Mouse (Mus musculus) kidney, adult 2 months (tissue): ENCODE measurements around the gene Scarb2.

Experiments used
- CTCF ChIP-seq: fragments of 200-500 bp; conservative IDR thresholded peaks from 2 replicates; pipeline ENCODE4 v1.5.1; 2011; ENCODE audit warnings: low read depth, mild to moderate bottlenecking, control low read depth, low read length, moderate library complexity, mixed read lengths; ENCODE audit not compliant: insufficient read depth, insufficient read length
- POLR2A ChIP-seq: fragments of 200-500 bp; IDR thresholded peaks from one replicate; pipeline ENCODE4 v1.6.1; 2011; ENCODE audit warnings: low read depth, low read length, control low read depth

DNA sequence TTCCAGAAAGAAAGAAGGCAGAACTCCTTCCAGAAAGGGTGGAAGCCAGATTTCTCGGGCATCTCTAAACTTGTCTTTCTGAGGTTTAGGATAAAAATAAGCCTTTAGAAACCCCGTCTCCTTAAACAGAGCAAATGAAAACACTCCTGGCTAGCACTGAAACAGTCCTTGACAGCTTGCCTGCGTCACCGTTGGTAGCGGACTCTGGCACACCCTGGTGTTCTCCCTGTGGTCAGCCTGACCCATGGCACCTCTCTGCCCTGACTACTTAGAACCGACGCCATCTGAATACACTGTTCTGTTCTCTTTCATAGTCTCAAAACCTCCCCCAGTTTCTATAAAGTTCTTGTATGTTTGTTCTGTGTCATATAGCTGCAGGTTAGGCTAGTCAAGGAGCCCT, 17.7 kb downstream of the Scarb2 start:
- TF ChIP-seq CTCF (peak; percentile 52), POLR2A (no peak)
